Mouse (Mus musculus) spleen, adult 2 months (tissue): ENCODE measurements around the gene Gphn. TPM values are rescaled to one million over a fixed set of nuclear protein-coding genes. Genes with fewer than 3 reads are reported as not detected.

ENCODE experiments used
- DNase-seq, 2 experiments: peaks; one replicate each; pipeline versions ENCODE4 v3.0.0 to v3.0.0-alpha.2; 2012 to 2021; ENCODE audit warnings: low spot score in 2 of 2, low read depth in 1 of 2
- H3K27ac ChIP-seq: fragments of 200-500 bp; 2 replicates; pipeline ENCODE4 v1.5.1; 2012; ENCODE audit warnings: low read length, inconsistent platforms; ENCODE audit not compliant: insufficient read depth
- H3K27me3 ChIP-seq: fragments of 200-500 bp; 2 replicates; pipeline ENCODE4 v1.6.1; 2012; ENCODE audit warnings: mild to moderate bottlenecking, moderate library complexity, low read length, inconsistent platforms; ENCODE audit not compliant: control insufficient read depth, insufficient read depth
- H3K36me3 ChIP-seq: fragments of 200-500 bp; 2 replicates; pipeline ENCODE4 v1.6.1; 2012; ENCODE audit warnings: mild to moderate bottlenecking, low read length, inconsistent platforms; ENCODE audit not compliant: control insufficient read depth, insufficient read depth
- H3K4me1 ChIP-seq: fragments of 200-500 bp; 2 replicates; pipeline ENCODE4 v1.6.1; 2011; ENCODE audit warnings: inconsistent platforms; ENCODE audit not compliant: control insufficient read depth, insufficient read depth, insufficient read length
- H3K4me3 ChIP-seq: fragments of 200-500 bp; 2 replicates; pipeline ENCODE4 v1.5.1; 2011; ENCODE audit warnings: mild to moderate bottlenecking, inconsistent platforms; ENCODE audit not compliant: insufficient read depth, insufficient read length; ENCODE audit errors: extremely low read depth
- CTCF ChIP-seq: fragments of 200-500 bp; IDR thresholded peaks from 2 replicates; pipeline ENCODE4 v1.5.1; 2011; ENCODE audit warnings: mild to moderate bottlenecking, inconsistent platforms; ENCODE audit not compliant: insufficient read depth, insufficient read length, insufficient replicate concordance; ENCODE audit errors: extremely low read depth
- POLR2A ChIP-seq: fragments of 200-500 bp; IDR thresholded peaks from 2 replicates; pipeline ENCODE4 v1.6.1; 2011; ENCODE audit warnings: low read depth, low read length, inconsistent platforms
- WGBS: fragments of 180-500 bp; shearing (Covaris S2); methylation state at CpG from one replicate; pipeline ENCODE4 v1.1.7; 2018; 5-methylcytosine and 5-hydroxymethylcytosine counted together
- polyA plus RNA-seq: library from polyadenylated mRNA; depleted of rRNA; stranded (reverse); fragments of >200 nt; gene quantifications from 2 replicates; pipeline ENCODE4 v1.2.3, GENCODE M21; 2012; rRNA removed

The Gphn gene
- polyA plus RNA-seq, 1 experiment = 4.3 TPM

DNA sequence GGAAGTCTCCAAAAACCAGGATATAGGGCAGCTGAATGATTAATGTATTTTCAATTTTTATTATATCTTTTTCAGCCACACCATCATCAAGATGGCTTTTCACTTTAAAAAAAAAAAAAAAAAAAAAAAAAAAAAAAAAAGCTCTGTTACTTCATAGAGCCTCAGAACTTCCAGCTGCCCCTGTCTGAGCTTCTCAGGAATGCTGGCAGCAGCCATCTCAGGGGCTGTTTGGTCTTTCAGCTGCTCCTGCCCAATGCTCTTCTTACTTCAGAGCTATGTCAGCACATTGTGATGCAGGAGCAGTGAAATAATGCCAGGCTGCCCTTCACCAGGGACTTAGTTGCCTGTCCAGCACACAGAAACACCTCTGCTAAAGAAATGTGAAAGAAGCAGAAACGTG lies 465.1 kb downstream of the Gphn start, which contains the start of gene Fam71d:
Gene Fam71d (plus strand): TSS at position 211 of the 400 bp plus-strand sequence.
- no peaks in the 10 kb centered on the region for H3K36me3 ChIP-seq
- no peak within 1 kb of the TSS for H3K27ac ChIP-seq
- no peaks in the 10 kb centered on the region for H3K27me3 ChIP-seq
- no peaks in the 10 kb centered on the region for H3K4me1 ChIP-seq
- no peak for TF ChIP-seq POLR2A
- DNase-seq = no peak
- H3K4me3 ChIP-seq = no peak within 1 kb of the TSS
- WGBS = 78% methylated on average over 1 of the region's 1 CpGs

DNA sequence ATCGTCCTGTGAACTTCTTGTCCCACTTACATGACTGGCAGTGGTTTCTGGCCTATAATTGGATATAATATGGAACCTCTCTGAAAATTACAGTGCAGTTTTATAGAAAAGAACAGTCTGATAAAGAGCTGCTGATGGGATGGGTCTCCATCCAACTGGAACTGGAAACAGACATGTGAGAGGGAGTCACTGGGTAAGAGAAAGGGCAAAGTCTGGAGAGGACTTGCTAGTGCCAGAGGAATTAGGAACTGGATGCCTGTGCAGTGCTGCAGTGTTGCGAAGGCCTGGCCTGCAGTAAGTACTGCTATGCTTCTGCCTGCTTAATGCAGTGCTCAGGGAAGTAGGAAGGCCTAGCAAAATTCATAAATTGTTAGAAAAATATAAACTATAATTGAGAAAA lies 467.1 kb downstream of the Gphn start:
- Histone ChIP-seq H3K4me3 (no peak overlapping the region), H3K4me1 (no peaks in the 10 kb centered on the region), H3K36me3 (no peaks in the 10 kb centered on the region), H3K27me3 (no peaks in the 10 kb centered on the region), H3K27ac (no peak overlapping the region)
- WGBS = 95% methylated on average over 2 of the region's 2 CpGs
- no peak for TF ChIP-seq CTCF
- no peak for TF ChIP-seq POLR2A
- DNase-seq = no peak

DNA sequence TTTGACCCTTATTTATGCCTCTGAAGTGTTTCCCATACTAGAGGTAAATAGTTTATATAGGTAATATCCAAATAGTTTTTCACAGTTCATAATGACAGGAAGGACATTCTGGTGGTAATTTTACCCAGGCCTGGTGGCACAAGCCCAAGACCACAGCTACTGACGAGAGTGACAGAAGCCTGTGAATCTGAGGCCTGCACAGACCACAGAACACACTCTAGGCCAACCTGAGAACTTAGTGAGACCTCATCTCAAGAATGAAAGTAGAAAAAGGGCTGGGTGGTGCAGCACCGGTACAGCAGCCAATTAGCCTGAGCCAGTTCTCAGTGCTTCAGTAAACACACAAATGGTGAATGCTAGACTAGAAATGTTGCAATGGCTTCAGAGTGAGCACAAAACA lies 491.6 kb downstream of the Gphn start:
- no peaks in the 10 kb centered on the region for H3K27me3 ChIP-seq
- H3K4me3 ChIP-seq = no peak overlapping the region
- DNase-seq = no peak
- no peak overlapping the region for H3K27ac ChIP-seq
- 39% methylated on average over 2 of the region's 2 CpGs for WGBS
- no peaks in the 10 kb centered on the region for H3K36me3 ChIP-seq
- no peak for TF ChIP-seq POLR2A
- TF ChIP-seq CTCF = no peak
- H3K4me1 ChIP-seq = no peaks in the 10 kb centered on the region

DNA sequence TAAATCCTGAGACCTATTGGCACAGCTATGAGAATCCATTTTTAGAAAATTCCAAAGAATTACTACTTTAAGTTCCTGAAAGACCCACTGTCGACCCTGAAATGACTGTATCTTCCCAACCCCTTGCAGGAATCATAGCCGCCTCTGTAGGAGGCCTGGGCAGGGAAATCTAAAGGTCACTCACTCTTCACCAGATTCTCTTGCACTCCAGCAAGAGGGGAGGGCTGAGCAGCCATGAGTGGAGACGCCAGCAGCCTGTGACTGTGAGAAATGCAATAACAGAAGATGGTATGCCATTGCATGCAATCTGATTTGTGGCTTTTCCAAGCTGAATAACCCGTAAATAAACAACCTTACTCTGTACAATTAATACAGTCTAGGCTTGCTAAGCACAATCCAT lies 501.5 kb downstream of the Gphn start:
- no peaks in the 10 kb centered on the region for H3K36me3 ChIP-seq
- TF ChIP-seq CTCF (no peak), POLR2A (no peak)
- WGBS = 80% methylated on average over 4 of the region's 4 CpGs
- H3K27me3 ChIP-seq = no peaks in the 10 kb centered on the region
- no peak for DNase-seq
- no peak overlapping the region for H3K4me3 ChIP-seq
- H3K27ac ChIP-seq = no peak overlapping the region
- H3K4me1 ChIP-seq = no peaks in the 10 kb centered on the region

Other genes with a start within 250 kb of the Gphn start
- gene Gm6657, start 32.1 kb upstream of the Gphn start, polyA plus RNA-seq = not detected in 2 replicates